Mouse (Mus musculus) splenic B cell, adult 2 months (primary cell): ENCODE results near the gene Agxt.
A peak's percentile ranks its signal among the peaks of the same experiment; 100 is the strongest.

Source experiments
- DNase-seq: peaks from one replicate; pipeline ENCODE4 v3.0.0-alpha.2; 2011; ENCODE audit warnings: low read depth, low spot score
- H3K27me3 ChIP-seq: 2 replicates; pipeline ENCODE4 v1.6.1; 2012; ENCODE audit warnings: mild to moderate bottlenecking, low read length, moderate library complexity, mixed read lengths; ENCODE audit not compliant: control insufficient read depth, poor library complexity, insufficient read depth, severe bottlenecking
- H3K36me3 ChIP-seq: 2 replicates; pipeline ENCODE4 v1.6.1; 2012; ENCODE audit warnings: mild to moderate bottlenecking, low read length, moderate library complexity, mixed read lengths; ENCODE audit not compliant: control insufficient read depth, poor library complexity, insufficient read depth, severe bottlenecking

Gene Agxt

GRCm38 (mm10) chr1:93162588-93162987 is 27.5 kb downstream of the Agxt start:
- no peaks in the 10 kb centered on the region for H3K27me3 ChIP-seq
- no peaks in the 10 kb centered on the region for H3K36me3 ChIP-seq
- DNase-seq, result no peak

DNA sequence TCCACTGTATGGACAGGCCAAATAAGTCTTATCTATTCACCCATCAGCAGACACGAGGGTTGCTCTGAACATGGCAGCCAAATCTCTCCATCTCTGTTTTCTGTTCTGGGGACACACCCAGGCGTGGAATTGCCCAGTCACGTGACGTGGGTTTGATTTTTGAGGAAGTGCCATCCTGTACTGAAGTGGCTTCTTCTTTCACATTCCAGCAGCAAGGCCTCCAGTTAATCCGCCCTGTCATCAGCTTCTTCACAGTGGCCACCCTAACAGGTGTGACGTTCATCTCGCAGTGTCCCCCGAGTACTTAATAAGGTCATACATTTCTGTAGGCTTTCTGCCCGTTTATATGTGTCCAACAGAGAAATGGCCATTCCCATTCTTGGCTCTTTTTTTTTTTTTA is 30.4 kb downstream of the Agxt start:
- no peak for DNase-seq
- Histone ChIP-seq H3K27me3 (no peaks in the 10 kb centered on the region), H3K36me3 (no peaks in the 10 kb centered on the region)

DNA sequence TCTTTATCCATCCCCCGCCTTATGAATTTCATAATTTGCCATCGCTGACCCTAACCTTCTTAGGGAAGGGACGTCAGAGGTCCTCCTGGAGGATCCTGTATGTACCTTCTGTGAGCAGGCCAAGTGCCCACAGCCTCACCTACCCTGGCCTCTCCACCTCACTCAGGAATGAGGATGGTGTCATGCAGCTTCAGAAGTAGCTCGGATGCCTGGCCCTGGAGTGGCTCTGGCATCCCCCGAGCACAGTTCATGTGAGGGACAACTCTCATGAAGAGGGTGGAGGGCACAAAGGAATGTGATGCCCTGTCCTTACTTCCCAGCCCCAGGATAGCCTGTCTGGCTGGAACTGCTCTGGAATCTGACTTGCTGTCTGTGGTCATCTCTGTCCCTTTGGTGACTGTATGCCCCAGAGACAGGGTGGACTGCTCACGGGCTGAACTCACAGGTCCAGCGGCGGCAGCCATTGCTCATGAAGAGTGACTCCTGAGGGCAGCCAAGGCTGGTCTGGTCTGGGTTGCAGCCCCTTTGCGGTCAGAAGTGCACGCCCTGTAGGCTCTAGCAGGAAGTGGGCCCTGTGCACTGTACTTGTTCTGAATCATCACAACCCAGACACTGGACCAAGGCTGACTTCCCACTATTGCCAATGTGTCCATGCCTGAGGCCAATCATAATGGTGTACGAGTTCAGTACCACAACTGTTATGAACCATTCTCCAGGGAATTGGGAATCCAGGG is 31.5 kb downstream of the Agxt start:
- H3K36me3 ChIP-seq, result no peaks in the 10 kb centered on the region
- no peak for DNase-seq

GRCm38 (mm10) chr1:93168295-93168775 is 33.3 kb downstream of the Agxt start, which contains the start of gene Crocc2:
Gene Crocc2 (plus strand): TSS chr1:93168725.
- no peaks in the 10 kb centered on the region for H3K36me3 ChIP-seq
- no peak for DNase-seq
- H3K27me3 ChIP-seq, result no peaks in the 10 kb centered on the region

More for the DNA sequence above, 31.5 kb downstream of the Agxt start:
- H3K27me3 ChIP-seq, result no peaks in the 10 kb centered on the region

DNA sequence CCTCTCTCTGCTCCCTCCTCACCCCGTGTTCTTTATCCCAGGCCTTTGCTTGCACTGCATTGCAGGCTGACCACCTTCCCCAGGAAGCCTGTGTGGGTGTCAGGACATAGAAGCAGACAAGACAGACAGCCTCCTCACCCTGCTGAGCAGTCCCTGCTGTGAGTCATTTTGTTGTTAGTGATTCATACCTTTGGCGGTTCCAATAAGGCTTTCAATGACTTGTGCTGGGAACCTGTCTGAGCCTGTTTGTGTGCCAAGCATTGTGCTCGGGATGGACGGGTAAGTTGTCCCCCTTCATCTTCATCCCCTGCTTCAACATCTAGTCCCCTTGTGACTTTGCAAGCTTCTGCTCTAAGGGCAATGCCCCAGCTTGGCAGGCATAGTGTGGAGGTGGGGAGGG is 38.6 kb downstream of the Agxt start:
- DNase-seq, result no peak
- Histone ChIP-seq H3K27me3 (no peaks in the 10 kb centered on the region), H3K36me3 (no peaks in the 10 kb centered on the region)

- no peaks in the 10 kb centered on the region for H3K36me3 ChIP-seq
- no peaks in the 10 kb centered on the region for H3K27me3 ChIP-seq
- peak; percentile 83 for DNase-seq
These were observed 39.4 kb downstream of the Agxt start for GRCm38 (mm10) chr1:93174399-93174798.

DNA sequence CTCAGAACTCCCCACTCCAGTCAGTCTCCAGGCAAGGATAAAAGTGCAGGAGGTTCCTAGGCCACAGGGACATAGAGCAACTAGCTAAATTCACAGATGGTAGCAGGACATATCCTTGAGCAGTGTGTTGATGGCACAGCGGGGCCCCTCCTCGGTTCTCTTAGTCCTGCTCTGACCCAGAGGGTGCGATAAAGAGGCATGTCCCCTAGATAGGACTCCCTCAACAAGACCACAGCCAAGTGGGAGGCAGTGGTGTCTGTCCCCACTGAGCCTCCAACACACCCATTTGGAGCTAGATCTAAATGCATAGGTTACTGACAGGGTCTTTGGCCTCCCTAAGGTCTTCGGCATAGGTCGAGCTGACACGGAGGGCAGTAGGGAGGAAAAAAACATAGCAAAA is 40.8 kb downstream of the Agxt start:
- Histone ChIP-seq H3K36me3 (no peaks in the 10 kb centered on the region), H3K27me3 (no peaks in the 10 kb centered on the region)
- DNase-seq, result no peak

DNA sequence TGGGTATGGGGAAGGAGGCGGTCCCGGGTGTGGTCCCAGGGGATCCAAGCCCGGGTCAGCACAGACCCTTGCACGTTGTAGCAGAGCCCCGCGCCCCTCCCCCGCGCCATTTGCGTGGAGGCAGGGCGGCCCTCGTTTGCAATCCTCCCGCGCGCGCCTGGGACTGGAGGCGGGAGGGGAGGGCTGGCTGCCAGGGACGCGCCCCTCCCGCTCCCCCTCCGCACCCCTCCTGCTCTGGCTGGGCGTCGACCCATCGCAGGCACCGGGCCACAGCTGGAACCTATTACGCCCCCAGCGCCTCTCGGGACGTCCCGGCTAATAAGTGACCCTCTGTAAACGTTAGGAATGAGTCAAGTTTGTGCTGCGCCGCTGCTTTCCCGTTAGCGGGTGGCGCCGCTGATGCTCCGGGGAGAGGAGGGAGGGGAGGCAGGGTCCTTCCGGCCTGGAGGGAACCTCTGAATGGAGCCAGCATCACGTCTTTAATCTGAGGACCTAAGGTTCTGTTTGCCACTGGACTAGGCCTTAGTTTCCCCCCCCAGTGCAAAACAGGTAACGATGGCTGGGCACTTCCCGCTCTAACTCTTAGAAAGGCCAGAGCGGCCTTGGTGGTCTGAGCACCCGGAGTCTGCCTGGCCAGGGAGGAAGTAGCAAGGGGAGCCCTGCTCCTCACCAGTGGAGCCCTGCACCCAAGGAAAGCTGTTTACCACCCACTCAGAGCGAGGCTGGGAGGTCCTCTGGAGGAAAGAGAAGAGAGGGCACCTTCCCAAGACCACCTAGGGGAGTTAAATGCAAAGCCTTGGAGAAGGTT is 41.7 kb downstream of the Agxt start:
- Histone ChIP-seq H3K27me3 (no peaks in the 10 kb centered on the region), H3K36me3 (no peaks in the 10 kb centered on the region)
- no peak for DNase-seq

GRCm38 (mm10) chr1:93182281-93182680 is 47.2 kb downstream of the Agxt start:
- no peaks in the 10 kb centered on the region for H3K27me3 ChIP-seq
- no peak for DNase-seq
- H3K36me3 ChIP-seq, result no peaks in the 10 kb centered on the region

DNA sequence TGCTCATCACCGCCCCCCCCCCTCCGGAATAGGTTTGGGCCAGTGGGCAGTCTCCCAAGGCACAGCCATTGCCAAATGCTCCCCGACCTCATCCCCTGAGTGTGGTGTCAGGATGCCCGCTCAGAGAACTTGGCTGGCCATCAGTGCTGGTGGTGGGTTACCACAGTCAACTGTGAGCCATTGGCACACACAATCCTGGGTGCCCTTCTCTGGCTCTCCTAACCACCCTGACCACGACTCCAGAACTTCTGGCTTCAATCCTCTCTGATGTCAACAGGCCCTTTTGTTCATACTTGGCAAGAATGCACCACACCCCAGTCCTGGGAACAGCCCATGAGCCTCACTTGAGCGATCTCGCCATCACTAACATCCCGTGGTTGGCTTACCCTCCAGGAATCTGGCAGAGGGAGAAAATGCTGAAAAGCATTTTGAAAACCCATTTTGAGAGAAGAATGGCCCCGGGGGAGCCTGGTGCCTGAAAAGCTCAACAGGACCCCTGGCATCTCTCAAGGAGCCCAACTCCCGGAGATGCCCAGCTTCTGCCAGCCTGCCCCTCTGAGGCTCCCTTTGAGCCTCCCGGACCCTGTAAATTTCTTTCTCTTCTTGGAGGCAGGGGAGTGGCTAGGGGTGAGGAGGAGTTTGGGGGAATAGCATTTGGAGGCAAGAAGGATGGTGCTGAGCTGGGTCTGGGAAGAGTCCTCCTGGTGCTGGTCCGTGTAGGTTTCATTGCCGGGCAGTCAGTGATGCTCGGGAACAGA is 49.2 kb downstream of the Agxt start:
- no peak for DNase-seq
- H3K36me3 ChIP-seq, result no peaks in the 10 kb centered on the region
- no peaks in the 10 kb centered on the region for H3K27me3 ChIP-seq

- H3K27me3 ChIP-seq, result no peaks in the 10 kb centered on the region
- DNase-seq, result no peak
These were observed 55.8 kb downstream of the Agxt start for GRCm38 (mm10) chr1:93190726-93191305.

GRCm38 (mm10) chr1:93194961-93195360 is 59.9 kb downstream of the Agxt start:
- DNase-seq, result no peak
- no peaks in the 10 kb centered on the region for H3K36me3 ChIP-seq
- H3K27me3 ChIP-seq, result no peaks in the 10 kb centered on the region

More at GRCm38 (mm10) chr1:93190726-93191305, 55.8 kb downstream of the Agxt start:
- H3K36me3 ChIP-seq, result no peaks in the 10 kb centered on the region
